Mouse (Mus musculus) kidney, postnatal 10 days (tissue): ENCODE results near the gene Adi1.

Source experiments
- DNase-seq: peaks from one replicate; pipeline ENCODE4 v3.0.0; 2021; ENCODE audit warnings: mixed read lengths

The Adi1 gene

DNA sequence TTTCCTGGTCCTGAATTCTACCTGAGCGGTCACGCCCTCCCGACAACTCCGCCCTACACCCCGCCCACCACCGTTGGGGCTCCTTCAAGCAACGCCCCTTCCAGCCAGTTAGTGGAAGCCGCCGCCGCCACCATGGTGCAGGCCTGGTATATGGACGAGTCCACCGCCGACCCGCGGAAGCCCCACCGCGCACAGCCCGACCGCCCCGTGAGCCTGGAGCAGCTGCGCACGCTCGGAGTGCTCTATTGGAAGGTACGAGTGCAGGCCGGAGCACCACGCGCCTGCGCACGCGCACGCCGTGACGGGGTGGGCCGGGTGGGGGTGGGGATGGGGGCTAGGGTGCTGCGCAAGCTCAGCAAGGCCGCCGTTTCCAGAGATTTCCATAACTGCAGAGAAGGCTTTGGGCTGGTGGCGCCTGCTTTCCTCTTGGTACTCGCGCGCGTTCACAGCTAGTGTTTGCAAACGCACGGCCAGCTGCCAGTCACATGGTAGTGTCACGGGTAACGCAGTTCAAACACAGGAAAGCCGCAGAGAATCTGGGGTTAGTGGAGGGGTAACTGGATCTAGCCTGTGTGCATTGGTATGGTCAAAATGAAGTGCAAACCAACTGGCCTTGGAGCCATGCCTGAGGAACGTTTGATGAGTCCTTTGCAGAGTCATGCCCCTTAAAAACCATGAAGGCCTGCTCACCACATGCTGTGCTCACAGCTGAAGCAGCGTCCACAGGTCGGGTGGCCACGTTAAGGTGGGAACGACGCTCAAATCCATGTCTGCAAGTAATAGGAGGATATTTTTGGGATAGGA lies at the start of gene Adi1:
TSS of gene Adi1 (plus strand) at position 111 of the 804 bp plus-strand sequence.
- DNase-seq: peak; percentile 91

GRCm38 (mm10) chr12:28625407-28625806 lies 49.6 kb upstream of the Adi1 start:
- no peak for DNase-seq

DNA sequence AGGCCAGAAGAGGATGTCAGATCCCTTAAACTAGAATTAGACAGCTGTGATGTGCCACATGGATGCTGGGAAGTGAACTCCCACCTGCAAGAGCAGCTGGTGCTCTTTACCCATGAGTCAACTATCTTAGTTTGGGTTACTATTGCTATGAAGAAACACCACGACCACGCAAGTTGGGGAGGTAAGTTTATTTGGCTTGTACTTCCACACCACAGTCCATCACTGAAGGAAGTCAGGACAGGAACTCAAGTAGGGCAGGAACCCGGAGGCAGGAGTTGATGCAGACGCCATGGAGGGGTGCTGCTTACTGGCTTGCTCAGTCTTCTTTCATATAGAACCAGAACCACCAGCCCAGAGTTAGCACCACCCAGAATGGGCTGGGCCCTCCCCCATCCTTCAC lies 47.9 kb upstream of the Adi1 start:
- DNase-seq: no peak

- no peak for DNase-seq
Measured at GRCm38 (mm10) chr12:28628436-28628835, 46.6 kb upstream of the Adi1 start.

DNA sequence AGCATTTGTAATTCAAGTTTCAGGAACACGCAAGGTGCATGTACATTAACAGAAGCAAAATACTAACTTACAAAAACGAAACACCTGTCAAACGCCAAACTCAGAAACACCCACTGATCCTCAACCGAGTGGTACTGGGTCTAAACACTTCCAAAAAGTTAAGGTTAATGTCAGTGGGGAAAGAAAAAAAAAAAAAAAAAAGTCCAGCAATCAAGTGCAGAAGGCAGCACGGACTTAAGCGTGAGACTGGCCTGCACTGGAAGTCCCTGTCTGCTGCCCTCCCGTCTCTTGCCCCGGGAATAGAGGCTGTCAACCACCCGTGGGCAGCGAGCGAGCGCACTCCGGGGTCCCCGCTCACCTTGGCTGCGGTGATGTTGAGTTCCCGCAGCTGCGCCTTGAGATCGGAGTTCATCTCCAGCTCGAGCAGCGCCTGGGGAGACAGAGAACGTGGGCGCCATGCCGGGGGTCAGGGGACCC lies 39.9 kb upstream of the Adi1 start:
- DNase-seq: no peak

DNA sequence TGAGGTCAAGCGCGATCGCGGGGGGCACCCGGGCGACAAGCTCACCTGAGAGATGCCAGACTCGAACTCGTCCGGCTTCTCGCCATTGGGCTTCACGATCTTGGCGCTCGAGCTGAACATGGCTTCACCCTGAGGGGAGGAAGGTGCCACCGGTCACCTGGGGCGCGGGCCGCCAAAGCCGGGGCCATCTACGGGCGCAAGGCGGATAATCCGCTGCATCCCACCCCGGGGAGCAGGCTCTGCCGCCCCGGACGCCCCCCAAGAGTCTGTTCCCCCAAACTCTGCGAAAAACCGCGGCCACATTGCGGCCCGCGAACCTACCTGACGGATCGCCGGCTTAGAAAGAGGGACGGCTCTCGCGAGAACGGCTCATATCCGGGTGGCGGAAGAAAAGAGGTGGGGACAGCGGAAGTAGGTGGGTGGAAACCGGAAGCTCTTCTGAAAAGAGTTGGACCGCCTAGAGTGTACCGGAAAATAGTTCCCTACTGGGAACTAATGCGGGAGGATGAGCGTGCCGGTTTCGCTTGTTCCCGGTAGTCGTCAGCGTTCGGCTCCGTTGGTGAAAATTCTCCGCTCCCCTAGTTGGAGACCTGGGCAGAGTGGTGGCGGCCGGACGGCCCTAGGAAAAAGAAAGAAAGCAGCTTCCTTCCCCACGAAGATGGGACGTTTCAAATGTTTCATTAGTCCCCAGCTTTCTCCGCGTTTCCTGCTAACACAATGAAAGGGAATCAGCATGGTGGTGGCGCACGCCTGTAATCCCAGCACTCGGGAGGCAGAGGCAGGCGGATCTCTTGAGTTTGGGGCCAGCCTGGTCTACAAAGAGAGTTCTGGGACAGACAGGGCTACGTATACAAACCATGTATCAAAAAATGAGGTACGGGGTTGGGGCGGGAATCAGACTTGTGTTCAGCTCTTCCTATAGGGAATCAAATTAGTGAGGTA lies 39.2 kb upstream of the Adi1 start, which contains the start of gene Rps7:
TSS of gene Rps7 (minus strand) at position 419 of the 942 bp plus-strand sequence.
- DNase-seq: peak; percentile 95

DNA sequence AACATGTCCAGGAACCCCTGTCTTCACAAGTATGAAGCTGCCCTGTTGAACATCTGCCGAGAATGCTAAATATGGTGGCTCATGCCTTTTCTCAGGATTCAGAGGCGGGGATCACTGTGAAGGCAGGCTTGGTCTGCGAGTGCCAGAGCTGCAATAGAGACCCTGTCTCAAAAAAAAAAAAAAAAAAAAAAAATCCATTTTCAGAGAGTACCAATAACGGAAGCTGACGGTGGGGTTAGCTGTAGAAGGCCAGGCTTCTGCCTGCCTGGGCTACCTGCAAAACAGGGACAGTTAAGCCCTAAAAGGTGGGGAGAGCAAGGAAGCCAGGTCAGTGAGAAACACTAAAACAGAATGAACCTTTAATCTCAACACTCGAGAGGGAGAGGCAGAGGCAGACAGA lies 38.5 kb upstream of the Adi1 start:
- no peak for DNase-seq

GRCm38 (mm10) chr12:28638778-28639177 lies 36.3 kb upstream of the Adi1 start:
- no peak for DNase-seq

GRCm38 (mm10) chr12:28649141-28650110 lies 25.6 kb upstream of the Adi1 start, which contains the start of gene Rnaseh1:
Rnaseh1 (plus strand) TSS chr12:28649602.
- peak; percentile 95 for DNase-seq

DNA sequence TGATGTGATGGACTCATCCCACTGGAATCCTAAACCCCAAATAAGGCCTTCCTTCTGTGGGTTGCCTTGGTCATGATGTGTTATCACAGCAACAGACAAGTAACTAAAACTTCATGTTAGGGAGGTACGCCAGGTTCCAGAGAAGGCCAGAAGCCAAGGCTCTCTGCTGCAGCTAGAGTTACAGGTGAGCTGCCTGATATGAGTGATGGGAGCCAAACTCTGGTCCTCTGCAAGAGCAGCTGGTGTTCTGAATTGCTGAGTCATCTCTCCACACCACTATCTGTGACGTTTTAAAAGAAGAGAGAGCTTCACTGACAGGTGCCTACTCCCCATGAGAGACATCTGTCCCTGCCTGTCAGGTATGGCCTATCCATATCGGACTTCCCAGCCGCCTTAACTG lies 12.4 kb upstream of the Adi1 start:
- DNase-seq: no peak

DNA sequence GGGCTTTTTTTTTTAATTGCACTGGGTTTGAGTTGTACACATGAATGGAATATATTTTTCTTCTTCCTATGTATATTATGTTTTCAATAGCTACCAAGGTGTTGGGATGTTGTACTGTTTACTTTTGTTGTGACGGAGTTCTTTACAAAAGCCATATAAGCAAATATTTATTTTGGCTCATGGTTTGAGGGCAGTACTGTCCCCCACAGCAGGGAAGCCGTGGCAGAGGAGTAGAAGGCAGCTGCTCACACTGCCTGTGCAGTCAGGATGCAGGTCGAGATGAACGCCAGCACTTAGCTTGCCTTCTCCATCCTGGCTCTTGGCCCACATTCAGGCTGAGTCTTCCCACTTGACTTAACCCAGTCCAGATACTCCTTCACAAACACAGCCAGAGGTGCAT lies 8.3 kb upstream of the Adi1 start:
- no peak for DNase-seq

DNA sequence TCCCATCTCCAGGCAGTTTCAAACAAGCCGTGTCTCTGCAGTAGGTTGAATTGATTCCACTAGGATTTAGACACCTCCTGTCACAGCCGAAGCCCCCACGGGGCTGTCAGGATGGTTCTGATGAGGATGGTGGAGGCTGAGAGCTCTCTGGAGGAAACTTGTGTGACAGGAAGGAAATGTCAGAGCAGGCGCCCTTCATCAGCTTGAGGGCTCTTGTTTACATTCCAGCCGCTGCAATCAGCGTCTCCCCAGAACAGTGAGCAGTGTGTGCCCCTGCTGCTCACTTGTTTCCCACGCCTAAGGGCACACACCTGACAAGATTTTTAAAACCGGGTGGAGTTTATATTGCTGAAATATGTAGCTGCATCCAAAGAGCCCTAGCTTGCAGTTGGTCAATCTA lies 7.7 kb upstream of the Adi1 start:
- DNase-seq: peak; percentile 24

GRCm38 (mm10) chr12:28674038-28674720 lies 852 bp upstream of the Adi1 start:
- DNase-seq: no peak

DNA sequence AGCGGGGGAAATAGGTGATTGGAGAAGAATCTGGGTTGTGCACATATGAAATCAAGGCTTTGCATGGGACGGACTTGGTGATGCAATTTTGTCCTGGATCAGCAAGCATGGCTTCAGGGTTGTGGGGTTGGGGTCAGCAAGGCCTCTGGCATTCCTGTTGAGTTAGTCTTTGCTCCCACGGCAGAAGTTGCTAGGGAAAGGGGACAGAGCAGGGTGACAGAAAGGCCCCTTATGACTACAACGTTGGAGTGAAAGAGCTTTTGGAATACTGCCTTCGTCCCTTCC lies 836 bp downstream of the Adi1 start:
- DNase-seq: no peak

GRCm38 (mm10) chr12:28684674-28685073 lies 9.6 kb downstream of the Adi1 start:
- no peak for DNase-seq

GRCm38 (mm10) chr12:28685771-28686170 lies 10.7 kb downstream of the Adi1 start:
- DNase-seq: no peak

- DNase-seq: no peak
Measured at GRCm38 (mm10) chr12:28686199-28686879, 11.3 kb downstream of the Adi1 start.

- no peak for DNase-seq
Measured at GRCm38 (mm10) chr12:28688996-28689395, 14.0 kb downstream of the Adi1 start.

- no peak for DNase-seq
Measured at GRCm38 (mm10) chr12:28690730-28691129, 15.7 kb downstream of the Adi1 start.

- no peak for DNase-seq
Measured at GRCm38 (mm10) chr12:28693738-28694137, 18.7 kb downstream of the Adi1 start.

DNA sequence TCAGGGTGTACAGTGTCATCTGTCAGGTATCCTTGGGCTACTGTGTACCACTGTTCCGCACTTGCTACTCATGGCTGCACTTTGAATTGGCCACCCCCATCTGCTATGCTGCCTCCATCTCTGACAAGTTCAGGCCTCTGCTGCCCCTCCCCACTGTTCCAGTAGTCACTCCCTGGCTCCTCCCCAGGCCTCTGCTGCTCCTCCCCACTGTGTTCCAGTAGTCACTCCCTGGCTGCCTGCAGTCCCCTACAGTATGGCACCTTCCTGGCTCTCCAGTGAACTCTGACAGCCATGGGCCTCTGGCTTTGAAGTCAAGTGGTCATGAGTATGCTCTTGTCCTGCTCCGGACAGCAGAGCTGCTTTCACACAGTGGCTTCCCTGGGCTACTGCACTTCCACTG lies 19.2 kb downstream of the Adi1 start:
- DNase-seq: no peak
